Mouse (Mus musculus) liver, adult 2 months (tissue): Measurements from ENCODE around the gene Tmem37. TPM values are rescaled to one million over a fixed set of nuclear protein-coding genes. Genes with fewer than 3 reads are reported as not detected.

Experiments used
- DNase-seq: peaks from one replicate; pipeline ENCODE4 v3.0.0-alpha.2; 2011; ENCODE audit warnings: low read depth, low spot score; ENCODE audit errors: extremely low read depth
- H3K27ac ChIP-seq: fragments of 200-500 bp; replicated peaks from 2 replicates; pipeline ENCODE4 v1.5.1; 2012; ENCODE audit warnings: low read depth, mild to moderate bottlenecking, control low read depth, inconsistent platforms, low read length; ENCODE audit not compliant: insufficient read depth
- H3K27me3 ChIP-seq: fragments of 200-500 bp; 2 replicates; pipeline ENCODE4 v1.6.1; 2012; ENCODE audit warnings: mild to moderate bottlenecking, moderate library complexity, low read length, inconsistent platforms; ENCODE audit not compliant: control insufficient read depth, insufficient read depth
- H3K36me3 ChIP-seq: fragments of 200-500 bp; 2 replicates; pipeline ENCODE4 v1.6.1; 2012; ENCODE audit warnings: low read length, inconsistent platforms; ENCODE audit not compliant: control insufficient read depth, insufficient read depth
- H3K4me1 ChIP-seq: fragments of 200-500 bp; 2 replicates; pipeline ENCODE4 v1.6.1; 2011; ENCODE audit warnings: low read length; ENCODE audit not compliant: control insufficient read depth, insufficient read depth
- H3K4me3 ChIP-seq: fragments of 200-500 bp; 2 replicates; pipeline ENCODE4 v1.5.1; 2011; ENCODE audit warnings: low read depth, mild to moderate bottlenecking, control low read depth, low read length, moderate library complexity; ENCODE audit not compliant: insufficient read depth
- H3K79me2 ChIP-seq: fragments of 200-500 bp; 2 replicates; pipeline ENCODE4 v1.6.1; 2012; ENCODE audit warnings: inconsistent platforms, mild to moderate bottlenecking, low read length, moderate library complexity; ENCODE audit not compliant: control insufficient read depth, insufficient read depth
- H3K9ac ChIP-seq: fragments of 200-500 bp; 2 replicates; pipeline ENCODE4 v1.6.1; 2012; ENCODE audit warnings: low read depth, mild to moderate bottlenecking, control low read depth, inconsistent platforms, low read length
- CTCF ChIP-seq: fragments of 200-500 bp; IDR thresholded peaks from 2 replicates; pipeline ENCODE4 v1.5.1; 2011; ENCODE audit warnings: low read depth, low read length, control low read depth
- POLR2A ChIP-seq: fragments of 200-500 bp; IDR thresholded peaks from 2 replicates; pipeline ENCODE4 v1.6.1; 2011; ENCODE audit warnings: low read length, control low read depth; ENCODE audit not compliant: insufficient read depth; ENCODE audit errors: extremely low read depth
- WGBS: fragments of 180-500 bp; shearing (Covaris S2); methylation state at CpG from one replicate; pipeline ENCODE4 v1.1.7; 2018; 5-methylcytosine and 5-hydroxymethylcytosine counted together
- polyA plus RNA-seq: library from polyadenylated mRNA; depleted of rRNA; stranded (reverse); fragments of >200 nt; gene quantifications from 2 replicates; pipeline ENCODE4 v1.2.3, GENCODE M21; 2012
- total RNA-seq: library from RNA; depleted of rRNA; stranded (reverse); fragments of >200 nt; gene quantifications from 2 replicates; pipeline ENCODE4 v1.2.3, GENCODE M21; 2014

Tmem37 gene
- total and polyA plus RNA-seq, 2 experiments: 64.9 to 172 TPM

DNA sequence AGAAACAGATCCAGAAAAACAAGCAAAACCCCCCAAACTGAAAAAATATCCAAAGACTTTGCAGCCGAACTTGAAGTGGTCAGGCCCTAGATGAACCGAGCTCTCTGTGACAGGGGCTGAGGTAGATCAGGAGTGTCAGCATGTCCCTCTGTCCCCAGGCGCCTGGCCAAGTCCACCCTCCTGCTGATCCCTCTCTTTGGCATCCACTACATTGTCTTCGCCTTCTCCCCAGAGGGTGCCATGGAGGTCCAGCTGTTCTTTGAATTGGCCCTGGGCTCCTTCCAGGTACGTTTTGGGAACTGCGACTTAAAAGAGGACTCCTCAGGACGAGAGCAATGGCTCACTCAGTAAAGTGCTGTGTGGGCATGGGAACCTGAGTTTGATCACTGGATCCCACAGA, 17.6 kb downstream of the Tmem37 start:
- H3K36me3 ChIP-seq: no peaks in the 10 kb centered on the region
- no peaks in the 10 kb centered on the region for H3K27me3 ChIP-seq
- no peak overlapping the region for H3K4me3 ChIP-seq
- TF ChIP-seq CTCF (no peak), POLR2A (no peak)
- whole genome bisulfite sequencing: 84% methylated on average over 7 of the region's 7 CpGs
- no peaks in the 10 kb centered on the region for H3K79me2 ChIP-seq
- H3K9ac ChIP-seq: no peak overlapping the region
- no peak for DNase-seq
- H3K4me1 ChIP-seq: peaks cover 5% of the 10 kb centered on the region; the same call in 1 of the 2 replicates
- H3K27ac ChIP-seq: no peak overlapping the region

GRCm38 (mm10) chr1:120055475-120055874, 18.4 kb downstream of the Tmem37 start:
- DNase-seq: no peak
- Histone ChIP-seq H3K27ac (no peak overlapping the region), H3K9ac (no peak overlapping the region), H3K4me3 (no peak overlapping the region), H3K79me2 (no peaks in the 10 kb centered on the region), H3K27me3 (no peaks in the 10 kb centered on the region), H3K4me1 (peaks cover under 1% of the 10 kb centered on the region; the same call in 1 of the 2 replicates), H3K36me3 (no peaks in the 10 kb centered on the region)
- TF ChIP-seq CTCF: no peak
- WGBS: 75% methylated on average over 6 of the region's 6 CpGs

- 89% methylated on average over 6 of the region's 6 CpGs for WGBS
- Histone ChIP-seq H3K79me2 (no peaks in the 10 kb centered on the region), H3K36me3 (no peaks in the 10 kb centered on the region), H3K9ac (no peak overlapping the region), H3K4me3 (no peak overlapping the region), H3K27ac (no peak overlapping the region), H3K4me1 (no peaks in the 10 kb centered on the region), H3K27me3 (no peaks in the 10 kb centered on the region)
- TF ChIP-seq CTCF (no peak), POLR2A (no peak)
- DNase-seq: no peak
Observed at GRCm38 (mm10) chr1:120054997-120055396, 18.9 kb downstream of the Tmem37 start.

DNA sequence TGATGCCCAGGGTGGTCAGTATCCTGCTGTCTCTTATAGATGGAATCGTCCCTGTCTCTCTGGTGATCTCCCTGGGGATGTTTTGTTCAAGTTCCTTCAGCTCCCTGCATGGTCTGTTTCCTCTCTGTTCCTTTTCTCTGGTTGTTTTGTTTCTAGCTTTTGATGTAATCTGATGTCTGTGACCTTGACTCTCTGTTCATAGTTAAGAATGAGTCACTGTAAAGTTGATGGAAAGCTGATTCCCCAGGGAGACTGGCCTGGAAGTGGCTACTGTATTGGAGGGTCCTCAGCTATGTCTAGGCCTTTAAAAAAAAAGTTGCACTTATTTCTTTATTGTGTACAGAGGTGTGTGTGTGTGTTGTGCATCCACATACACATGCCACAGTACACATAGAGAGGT, 22.8 kb downstream of the Tmem37 start:
- H3K9ac ChIP-seq: no peak overlapping the region
- no peaks in the 10 kb centered on the region for H3K27me3 ChIP-seq
- H3K4me1 ChIP-seq: no peaks in the 10 kb centered on the region
- H3K27ac ChIP-seq: no peak overlapping the region
- H3K79me2 ChIP-seq: no peaks in the 10 kb centered on the region
- H3K36me3 ChIP-seq: no peaks in the 10 kb centered on the region
- TF ChIP-seq POLR2A (no peak), CTCF (no peak)
- 90% methylated on average over 1 of the region's 1 CpGs for WGBS
- DNase-seq: no peak
- H3K4me3 ChIP-seq: no peak overlapping the region

DNA sequence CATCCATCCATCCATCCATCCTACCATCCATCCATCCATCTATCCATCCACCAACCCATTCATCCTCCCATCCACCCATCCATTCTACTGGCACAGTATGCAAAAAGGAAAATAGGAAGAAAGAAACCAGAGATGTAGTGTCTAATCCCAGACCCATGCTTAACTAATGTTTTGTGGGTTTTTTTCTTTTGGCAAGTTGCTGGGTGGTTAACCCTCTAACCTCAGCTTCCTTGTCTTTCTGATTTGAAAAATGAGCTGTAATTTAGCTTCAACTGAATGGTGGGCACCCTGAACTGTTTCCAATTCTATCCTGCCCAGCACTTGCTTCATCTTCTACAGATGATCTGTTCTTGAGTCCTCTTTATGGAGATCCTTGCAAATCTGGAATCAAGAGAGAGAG, 26.5 kb downstream of the Tmem37 start:
- H3K79me2 ChIP-seq: no peaks in the 10 kb centered on the region
- H3K27me3 ChIP-seq: no peaks in the 10 kb centered on the region
- no peak for DNase-seq
- no peak overlapping the region for H3K4me3 ChIP-seq
- H3K4me1 ChIP-seq: no peaks in the 10 kb centered on the region
- H3K36me3 ChIP-seq: no peaks in the 10 kb centered on the region
- TF ChIP-seq POLR2A (no peak), CTCF (no peak)
- no peak overlapping the region for H3K9ac ChIP-seq
- no peak overlapping the region for H3K27ac ChIP-seq

DNA sequence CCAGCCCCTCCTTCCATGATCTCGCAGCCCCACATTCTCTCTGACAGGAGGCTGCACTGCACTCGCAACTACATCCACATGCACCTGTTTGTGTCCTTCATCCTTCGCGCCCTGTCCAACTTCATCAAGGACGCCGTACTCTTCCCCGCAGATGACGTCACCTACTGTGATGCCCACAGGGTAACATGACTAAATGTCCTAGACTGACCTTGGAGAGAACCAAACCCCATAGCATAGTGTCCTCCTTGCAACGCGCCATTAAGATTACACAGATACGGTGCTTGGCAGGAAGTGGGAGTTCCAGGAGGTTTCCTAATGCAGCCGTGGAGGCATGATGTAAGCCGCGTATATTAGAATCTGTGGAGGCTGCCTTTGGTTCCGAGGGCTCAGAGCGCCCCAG, 29.3 kb downstream of the Tmem37 start:
- Histone ChIP-seq H3K27ac (no peak overlapping the region), H3K27me3 (no peaks in the 10 kb centered on the region), H3K9ac (no peak overlapping the region), H3K4me1 (no peaks in the 10 kb centered on the region), H3K36me3 (no peaks in the 10 kb centered on the region), H3K79me2 (no peaks in the 10 kb centered on the region), H3K4me3 (no peak overlapping the region)
- WGBS: 80% methylated on average over 16 of the region's 16 CpGs
- TF ChIP-seq CTCF: no peak
- no peak for TF ChIP-seq POLR2A
- DNase-seq: no peak
